ENCODE assay signal across 8 mouse cellular contexts in the genomic region with DNA sequence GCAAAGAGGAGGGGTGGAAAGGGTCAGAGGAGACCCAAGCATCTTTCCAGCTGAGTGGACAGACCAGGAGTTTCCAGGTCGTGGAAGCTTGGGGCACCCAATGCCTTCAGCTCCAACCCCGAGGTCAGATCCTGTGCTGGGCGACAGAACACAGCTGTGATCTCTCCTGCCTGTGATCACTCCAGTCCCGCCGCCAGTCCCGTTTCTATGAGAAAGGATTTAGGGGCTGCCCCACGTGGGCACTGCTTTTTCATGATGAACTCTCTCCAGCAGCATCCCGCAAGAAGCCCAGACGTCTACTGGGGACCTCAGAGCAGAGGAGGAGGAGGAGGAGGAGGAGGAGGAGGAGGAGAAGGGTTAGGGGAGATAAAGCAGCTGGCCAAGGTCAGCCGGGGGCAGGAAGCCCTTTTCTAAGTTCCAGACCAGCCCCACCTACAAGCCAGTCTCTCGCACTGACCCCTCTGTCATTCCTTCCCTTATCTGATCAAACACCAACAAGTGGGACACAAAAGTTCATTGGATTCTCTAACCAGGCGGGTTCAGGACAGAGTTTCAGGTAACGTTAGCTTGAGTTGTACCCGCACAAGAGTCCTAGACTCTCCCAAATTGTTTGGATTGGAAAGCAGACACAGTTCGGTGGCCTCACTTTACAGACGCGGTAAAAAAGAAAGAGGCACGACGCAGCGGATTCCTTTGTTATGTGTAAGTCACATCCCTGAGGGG. TPM values are rescaled to one million over a fixed set of nuclear protein-coding genes. Genes with fewer than 3 reads are reported as not detected.
DNase-seq lines count a peak whose midpoint lies in the region; ATAC-seq and TF ChIP-seq lines count a peak whose summit lies in the region.

No protein-coding gene starts in this region.

- H3K27ac ChIP-seq in forebrain, embryonic 16.5 days (ENCODE audit: low read length): no peak overlapping the region
- H3K27ac ChIP-seq in limb, embryonic 13.5 days: peak overlapping the region; percentile 67; the same call in 1 of the 2 replicates
- H3K27ac ChIP-seq in midbrain, postnatal 0 days (ENCODE audit: low read depth, low read length): no peak overlapping the region

- intact Hi-C loops in left cerebral cortex, postnatal 10 days (cut with DNase I): no loop called here
- intact Hi-C loops in gastrocnemius, postnatal 36 days (cut with DNase I): loop anchor here (10.0 kb wide), 1 partner anchor 317 kb away; a partner anchor contains a TSS

- DNase-seq in 3134 (ENCODE audit: extremely low read depth, insufficient read length, low spot score): peak; percentile 28
- peak; percentile 27 for DNase-seq in ES-CJ7 (ENCODE audit: low read depth, low spot score)
- no peak for DNase-seq in midbrain, postnatal 0 days (ENCODE audit: low spot score)
- DNase-seq in left cerebral cortex, postnatal 10 days (ENCODE audit: extremely low spot score in 1 of 2, low spot score in 2 of 2): no peak
- DNase-seq in layer of hippocampus, adult 8-10 months (ENCODE audit: low spot score in 2 of 2): no peak
- DNase-seq in gastrocnemius, postnatal 36 days: no peak

- peak overlapping the region; percentile 90 for H3K4me2 ChIP-seq in forebrain, embryonic 16.5 days (ENCODE audit: low read length)
- H3K4me2 ChIP-seq in limb, embryonic 13.5 days (replicated peaks): peak overlapping the region; percentile 83
- peak overlapping the region; percentile 97 for H3K4me2 ChIP-seq in midbrain, postnatal 0 days (ENCODE audit: low read depth, low read length, poor library complexity, severe bottlenecking)

- 1% methylated on average over 20 of the region's 20 CpGs for WGBS in forebrain, embryonic 16.5 days
- under 1% methylated on average over 20 of the region's 20 CpGs for WGBS in limb, embryonic 13.5 days
- 3% methylated on average over 20 of the region's 20 CpGs for WGBS in midbrain, postnatal 0 days

- H3K27me3 ChIP-seq in forebrain, embryonic 16.5 days (replicated peaks; ENCODE audit: control insufficient read depth, insufficient read depth, low read length): no peaks in the 10 kb centered on the region
- H3K27me3 ChIP-seq in limb, embryonic 13.5 days: no peaks in the 10 kb centered on the region
- H3K27me3 ChIP-seq in midbrain, postnatal 0 days (ENCODE audit: insufficient read depth, low read length): no peaks in the 10 kb centered on the region

- ATAC-seq in forebrain, embryonic 16.5 days: no peak
- ATAC-seq in limb, embryonic 13.5 days (ENCODE audit: low FRiP score, low read depth): no peak
- no peak for ATAC-seq in midbrain, postnatal 0 days (ENCODE audit: low FRiP score)

- no peak for TF ChIP-seq CTCF in midbrain, postnatal 0 days (IDR thresholded peaks at IDR 0.05)

- peaks cover 19% of the 10 kb centered on the region for H3K4me1 ChIP-seq in forebrain, embryonic 16.5 days (replicated peaks; ENCODE audit: control insufficient read depth, insufficient read depth, low read length)
- H3K4me1 ChIP-seq in limb, embryonic 13.5 days: peaks cover 27% of the 10 kb centered on the region
- H3K4me1 ChIP-seq in midbrain, postnatal 0 days (ENCODE audit: insufficient read depth, low read length): peaks cover 2% of the 10 kb centered on the region; the same call in 1 of the 2 replicates

- H3K9me3 ChIP-seq in forebrain, embryonic 16.5 days (ENCODE audit: control insufficient read depth, low read length): no peaks in the 10 kb centered on the region
- H3K9me3 ChIP-seq in limb, embryonic 13.5 days: no peaks in the 10 kb centered on the region
- no peaks in the 10 kb centered on the region for H3K9me3 ChIP-seq in midbrain, postnatal 0 days (ENCODE audit: low read length)

- H3K4me3 ChIP-seq in forebrain, embryonic 16.5 days (replicated peaks; ENCODE audit: low read length): peak overlapping the region; percentile 61
- H3K4me3 ChIP-seq in limb, embryonic 13.5 days: peak overlapping the region; percentile 74
- H3K4me3 ChIP-seq in midbrain, postnatal 0 days (ENCODE audit: low read depth, low read length): peak overlapping the region; percentile 52

- no peaks in the 10 kb centered on the region for H3K36me3 ChIP-seq in forebrain, embryonic 16.5 days (ENCODE audit: control insufficient read depth, insufficient read depth)
- H3K36me3 ChIP-seq in limb, embryonic 13.5 days: peaks cover 23% of the 10 kb centered on the region
- H3K36me3 ChIP-seq in midbrain, postnatal 0 days (ENCODE audit: insufficient read depth, low read length): no peaks in the 10 kb centered on the region

- peak overlapping the region; percentile 63 for H3K9ac ChIP-seq in forebrain, embryonic 16.5 days (replicated peaks; ENCODE audit: low read depth, low read length)
- H3K9ac ChIP-seq in limb, embryonic 13.5 days: peak overlapping the region; percentile 83
- peak overlapping the region; percentile 51; the same call in 1 of the 2 replicates for H3K9ac ChIP-seq in midbrain, postnatal 0 days (replicated peaks; ENCODE audit: low read length, poor library complexity, severe bottlenecking)

RNA-seq across cellular contexts. Expression of a gene that starts 0.8 kb away (rescaled TPM):
- 185 and 210 TPM in 2 replicates for polyA plus RNA-seq in forebrain, embryonic 16.5 days (2015; fragmentation: Nextera tagmentation; extraction: Ambion mirVana)
- polyA plus RNA-seq in limb, embryonic 13.5 days (2015; fragmentation: Nextera tagmentation; extraction: Ambion mirVana): 160 and 166 TPM in 2 replicates
- 239 and 278 TPM in 2 replicates for total RNA-seq in midbrain, postnatal 0 days (2014; rRNA removed)
- 268 and 317 TPM in 2 replicates for polyA plus RNA-seq in midbrain, postnatal 0 days (2015; fragmentation: Nextera tagmentation; extraction: Ambion mirVana)
- 100 to 1,000 TPM; 148 to 163 TPM for total RNA-seq in left cerebral cortex, postnatal 10 days (2021)
- total RNA-seq in layer of hippocampus, adult 8-10 months (2022): 100 to 1,000 TPM; 152 to 176 (median 163) TPM
- 10 to 100 TPM; 40.0 to 45.1 TPM for total RNA-seq in gastrocnemius, postnatal 36 days (2021)

RNA-seq across cellular contexts. Expression of a gene that starts 17.3 kb away (rescaled TPM):
- polyA plus RNA-seq in forebrain, embryonic 16.5 days (2015; fragmentation: Nextera tagmentation; extraction: Ambion mirVana): 1.7 and 3.4 TPM in 2 replicates
- polyA plus RNA-seq in limb, embryonic 13.5 days (2015; fragmentation: Nextera tagmentation; extraction: Ambion mirVana): 1.3 and 1.6 TPM in 2 replicates
- total RNA-seq in midbrain, postnatal 0 days (2014; rRNA removed): 4.9 and 7.9 TPM in 2 replicates
- polyA plus RNA-seq in midbrain, postnatal 0 days (2015; fragmentation: Nextera tagmentation; extraction: Ambion mirVana): 2.2 and 2.4 TPM in 2 replicates
- 1 to 10 TPM; 8.7 to 9.0 TPM for total RNA-seq in left cerebral cortex, postnatal 10 days (2021)
- 1 to 10 TPM; 1.6 to 3.0 (median 1.9) TPM for total RNA-seq in layer of hippocampus, adult 8-10 months (2022)
- under 1 TPM; 0.22 to 0.36 TPM for total RNA-seq in gastrocnemius, postnatal 36 days (2021)

Comparison
In these comparisons a context has a peak if more than half of its experiments do, and no peak if none do; other contexts are left out.
1. DNase-seq: peak in 3134 (single experiment) and ES-CJ7 (single experiment); none in midbrain, postnatal 0 days (single experiment), left cerebral cortex, postnatal 10 days (0 of 2), layer of hippocampus, adult 8-10 months (0 of 2) and gastrocnemius, postnatal 36 days (0 of 2).
2. Peak in every context shown above with its lines, with median percentiles within 50 percentile points of each other: H3K4me2 ChIP-seq, H3K4me3 ChIP-seq and H3K9ac ChIP-seq.